Mouse (Mus musculus): ENCODE results near the gene Prkar2a. TPM values are rescaled to one million over a fixed set of nuclear protein-coding genes. Genes with fewer than 3 reads are reported as not detected.
A peak's percentile ranks its signal among the peaks of the same experiment; 100 is the strongest.

The Prkar2a gene
- polyA plus RNA-seq, 1 experiment: 0.21 TPM

DNA sequence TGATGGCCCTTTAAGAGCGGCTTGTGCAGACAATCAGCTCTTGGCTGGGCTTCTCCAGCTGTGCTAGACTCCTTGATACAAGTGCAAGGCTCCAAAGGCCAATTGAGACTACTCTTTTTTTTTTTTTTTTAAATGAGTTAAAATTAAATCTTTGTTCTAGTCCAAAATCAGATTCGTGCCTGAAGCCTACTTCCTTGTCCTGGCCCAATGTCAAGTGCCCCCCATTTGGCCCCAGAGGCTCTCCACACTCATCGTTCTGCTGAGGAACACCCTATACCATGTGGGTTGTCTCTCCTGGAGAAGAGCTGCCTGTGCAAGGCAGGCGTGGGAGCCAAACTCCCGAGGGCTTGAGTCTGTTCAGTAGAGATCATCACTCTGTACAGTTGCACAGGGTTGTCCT lies 91.8 kb downstream of the Prkar2a start:
- Histone ChIP-seq H3K36me3 (ENCODE audit: control insufficient read depth) (peaks cover 4% of the 10 kb centered on the region), H3K4me1 (ENCODE audit: control insufficient read depth) (peaks cover 49% of the 10 kb centered on the region), H3K9me3 (ENCODE audit: control insufficient read depth, low read length) (no peaks in the 10 kb centered on the region), H3K4me3 (replicated peaks) (no peak overlapping the region), H3K27me3 (ENCODE audit: control insufficient read depth) (peaks cover 18% of the 10 kb centered on the region)
- no peak for TF ChIP-seq TAL1 (IDR thresholded peaks at IDR 0.05; ENCODE audit: low read length)
- no peak for TF ChIP-seq GATA1 (IDR thresholded peaks at IDR 0.05; ENCODE audit: low read length)

DNA sequence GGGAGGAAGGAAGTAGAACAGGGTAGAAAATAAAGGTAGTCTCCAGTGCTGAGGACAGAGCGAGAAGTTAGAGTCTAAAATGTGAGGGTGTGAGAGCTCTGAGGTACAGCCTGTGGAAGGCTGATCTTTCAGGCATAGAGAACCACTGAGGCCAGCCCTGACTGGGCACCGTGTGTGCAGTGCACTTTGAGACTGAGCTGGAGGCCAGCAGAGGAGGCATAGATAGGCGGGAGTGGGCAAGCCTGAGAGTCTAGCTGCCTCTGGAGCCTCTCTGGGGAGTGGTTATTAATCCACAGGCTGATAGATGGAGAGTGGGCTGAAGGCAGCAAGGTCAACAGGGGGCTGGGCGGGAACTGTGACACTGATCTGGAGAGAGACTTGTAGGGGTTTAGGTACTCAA lies 92.8 kb downstream of the Prkar2a start:
- peaks cover 48% of the 10 kb centered on the region for H3K4me1 ChIP-seq (ENCODE audit: control insufficient read depth)
- H3K9me3 ChIP-seq (ENCODE audit: control insufficient read depth, low read length): no peaks in the 10 kb centered on the region
- H3K4me3 ChIP-seq (replicated peaks): no peak overlapping the region
- H3K36me3 ChIP-seq (ENCODE audit: control insufficient read depth): peaks cover 12% of the 10 kb centered on the region
- no peak for TF ChIP-seq GATA1 (IDR thresholded peaks at IDR 0.05; ENCODE audit: low read length)
- TF ChIP-seq TAL1 (IDR thresholded peaks at IDR 0.05; ENCODE audit: low read length): no peak
- peaks cover 18% of the 10 kb centered on the region for H3K27me3 ChIP-seq (ENCODE audit: control insufficient read depth)

DNA sequence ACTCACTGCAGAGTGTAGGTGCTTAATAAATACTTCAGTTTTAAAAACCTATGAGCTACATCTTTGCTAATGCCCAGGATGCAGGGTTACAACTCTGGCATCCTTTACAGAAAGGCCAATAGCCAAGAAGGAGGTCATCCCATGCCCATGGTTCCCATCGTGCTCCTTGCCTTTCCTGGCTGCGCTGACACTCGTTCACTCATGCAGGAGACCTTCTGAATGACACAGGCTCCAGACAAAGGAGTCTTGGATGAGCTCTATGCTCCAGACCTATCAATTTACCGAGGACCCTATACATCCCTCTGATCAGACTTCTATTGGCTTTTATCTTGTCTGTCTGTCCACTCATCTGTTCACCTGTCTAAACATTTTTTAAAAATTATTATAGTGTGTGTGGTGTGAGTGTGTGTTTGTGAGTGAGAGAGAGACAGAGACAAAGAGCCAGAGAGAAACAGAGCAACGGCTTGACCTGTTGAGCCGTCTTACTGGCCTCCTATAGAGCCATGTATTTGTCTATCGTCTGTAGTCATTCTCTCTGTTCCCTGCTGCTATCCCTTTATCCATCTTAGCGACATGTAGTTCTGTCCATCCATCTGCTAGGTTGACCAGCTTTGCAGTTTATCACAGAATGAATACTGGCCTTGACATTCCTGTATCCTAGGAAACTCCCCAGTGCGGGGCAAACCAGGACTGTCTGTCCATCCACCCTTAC lies 93.9 kb downstream of the Prkar2a start:
- peaks cover 18% of the 10 kb centered on the region for H3K27me3 ChIP-seq (ENCODE audit: control insufficient read depth)
- no peaks in the 10 kb centered on the region for H3K9me3 ChIP-seq (ENCODE audit: control insufficient read depth, low read length)
- peaks cover 47% of the 10 kb centered on the region for H3K4me1 ChIP-seq (ENCODE audit: control insufficient read depth)
- no peak for TF ChIP-seq TAL1 (IDR thresholded peaks at IDR 0.05; ENCODE audit: low read length)
- no peak for TF ChIP-seq GATA1 (IDR thresholded peaks at IDR 0.05; ENCODE audit: low read length)
- H3K36me3 ChIP-seq (ENCODE audit: control insufficient read depth): peaks cover 23% of the 10 kb centered on the region
- H3K4me3 ChIP-seq (replicated peaks): peak overlapping the region; percentile 97

- Histone ChIP-seq H3K9me3 (ENCODE audit: control insufficient read depth, low read length) (no peaks in the 10 kb centered on the region), H3K4me1 (ENCODE audit: control insufficient read depth) (peaks cover 54% of the 10 kb centered on the region), H3K27me3 (ENCODE audit: control insufficient read depth) (peaks cover 18% of the 10 kb centered on the region), H3K36me3 (ENCODE audit: control insufficient read depth) (peaks cover 31% of the 10 kb centered on the region), H3K4me3 (replicated peaks) (peak within 1 kb of the TSS; percentile 97)
- TF ChIP-seq TAL1 (IDR thresholded peaks at IDR 0.05; ENCODE audit: low read length) (no peak), GATA1 (IDR thresholded peaks at IDR 0.05; ENCODE audit: low read length) (no peak)
Observed at GRCm38 (mm10) chr9:108783548-108784463, 94.7 kb downstream of the Prkar2a start, which contains the start of gene Ip6k2. TSS of gene Ip6k2 (plus strand) at chr9:108783796.

DNA sequence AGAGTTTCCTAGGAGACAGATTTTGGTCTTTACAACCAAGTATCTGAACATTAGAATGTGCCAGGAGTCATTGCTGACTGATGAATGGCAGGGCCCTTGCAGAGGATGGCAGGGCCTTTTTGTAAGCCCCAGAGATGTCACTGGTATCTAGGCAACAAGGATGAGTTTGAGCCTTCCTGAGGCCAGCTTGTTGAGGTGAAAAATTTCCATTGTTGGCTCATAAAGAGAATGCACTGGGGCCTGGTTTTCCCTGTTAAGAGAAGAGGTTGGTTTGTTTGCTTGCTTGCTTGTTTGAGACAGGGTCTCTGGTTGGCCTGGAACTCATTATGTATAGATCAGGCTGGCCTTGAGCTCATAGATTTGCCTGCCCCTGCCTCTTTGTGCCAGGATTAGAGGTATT lies 96.3 kb downstream of the Prkar2a start:
- Histone ChIP-seq H3K4me3 (replicated peaks) (peak overlapping the region; percentile 97), H3K36me3 (ENCODE audit: control insufficient read depth) (peaks cover 47% of the 10 kb centered on the region), H3K4me1 (ENCODE audit: control insufficient read depth) (peaks cover 65% of the 10 kb centered on the region), H3K27me3 (ENCODE audit: control insufficient read depth) (peaks cover 7% of the 10 kb centered on the region; the same call in 1 of the 2 replicates), H3K9me3 (ENCODE audit: control insufficient read depth, low read length) (no peaks in the 10 kb centered on the region)
- TF ChIP-seq TAL1 (IDR thresholded peaks at IDR 0.05; ENCODE audit: low read length): no peak
- no peak for TF ChIP-seq GATA1 (IDR thresholded peaks at IDR 0.05; ENCODE audit: low read length)

DNA sequence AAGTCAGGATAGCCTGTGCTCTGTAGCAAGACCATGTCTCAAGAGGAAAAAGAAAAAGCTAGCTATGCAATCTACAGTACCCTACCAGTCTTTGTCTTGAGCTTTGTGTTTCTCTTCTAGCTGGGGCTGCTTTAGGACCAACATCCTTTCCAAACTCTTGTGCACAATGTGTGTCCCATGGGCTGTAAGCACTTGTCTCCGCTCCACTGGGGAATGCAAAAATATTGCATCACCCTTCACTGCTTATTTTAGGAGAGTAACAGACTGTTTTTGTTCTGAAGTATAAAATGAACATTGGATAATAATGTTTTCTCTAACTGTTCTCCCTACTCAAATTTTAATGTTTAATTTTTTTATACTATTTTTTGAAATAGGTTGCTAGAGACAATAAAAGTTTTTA lies 97.4 kb downstream of the Prkar2a start:
- H3K27me3 ChIP-seq (ENCODE audit: control insufficient read depth): peaks cover 2% of the 10 kb centered on the region; the same call in 1 of the 2 replicates
- H3K9me3 ChIP-seq (ENCODE audit: control insufficient read depth, low read length): no peaks in the 10 kb centered on the region
- TF ChIP-seq TAL1 (IDR thresholded peaks at IDR 0.05; ENCODE audit: low read length): no peak
- no peak for TF ChIP-seq GATA1 (IDR thresholded peaks at IDR 0.05; ENCODE audit: low read length)
- no peak overlapping the region for H3K4me3 ChIP-seq (replicated peaks)
- peaks cover 56% of the 10 kb centered on the region for H3K36me3 ChIP-seq (ENCODE audit: control insufficient read depth)
- H3K4me1 ChIP-seq (ENCODE audit: control insufficient read depth): peaks cover 76% of the 10 kb centered on the region

GRCm38 (mm10) chr9:108787080-108787479 lies 98.0 kb downstream of the Prkar2a start:
- Histone ChIP-seq H3K9me3 (ENCODE audit: control insufficient read depth, low read length) (no peaks in the 10 kb centered on the region), H3K4me3 (replicated peaks) (no peak overlapping the region), H3K4me1 (ENCODE audit: control insufficient read depth) (peaks cover 79% of the 10 kb centered on the region), H3K27me3 (ENCODE audit: control insufficient read depth) (no peaks in the 10 kb centered on the region), H3K36me3 (ENCODE audit: control insufficient read depth) (peaks cover 62% of the 10 kb centered on the region)
- TF ChIP-seq GATA1 (IDR thresholded peaks at IDR 0.05; ENCODE audit: low read length): no peak
- no peak for TF ChIP-seq TAL1 (IDR thresholded peaks at IDR 0.05; ENCODE audit: low read length)

GRCm38 (mm10) chr9:108788713-108789112 lies 99.6 kb downstream of the Prkar2a start:
- no peak overlapping the region for H3K4me3 ChIP-seq (replicated peaks)
- no peak for TF ChIP-seq TAL1 (IDR thresholded peaks at IDR 0.05; ENCODE audit: low read length)
- TF ChIP-seq GATA1 (IDR thresholded peaks at IDR 0.05; ENCODE audit: low read length): no peak
- H3K9me3 ChIP-seq (ENCODE audit: control insufficient read depth, low read length): no peaks in the 10 kb centered on the region
- peaks cover 74% of the 10 kb centered on the region for H3K36me3 ChIP-seq (ENCODE audit: control insufficient read depth)
- H3K4me1 ChIP-seq (ENCODE audit: control insufficient read depth): peaks cover 85% of the 10 kb centered on the region
- no peaks in the 10 kb centered on the region for H3K27me3 ChIP-seq (ENCODE audit: control insufficient read depth)

DNA sequence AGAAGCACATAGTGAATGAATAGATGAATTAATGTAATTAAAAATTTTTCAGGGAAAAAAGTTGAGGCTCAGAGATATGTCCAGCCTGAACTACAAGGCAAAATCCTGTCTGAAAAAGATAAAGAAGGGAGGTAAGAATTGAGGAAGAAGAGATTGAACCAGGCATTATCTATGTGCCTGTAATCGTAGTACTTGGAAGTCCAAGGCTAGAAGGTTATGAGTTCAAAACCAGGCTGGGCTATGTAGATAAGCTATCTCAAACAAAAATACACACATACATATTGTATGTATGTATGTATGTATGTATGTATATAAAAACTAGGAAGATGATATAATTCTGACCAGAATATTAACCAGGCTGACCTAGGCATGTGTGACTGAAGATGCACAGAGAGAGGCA lies 103.2 kb downstream of the Prkar2a start:
- Histone ChIP-seq H3K4me3 (replicated peaks) (no peak overlapping the region), H3K4me1 (ENCODE audit: control insufficient read depth) (peaks cover 91% of the 10 kb centered on the region), H3K36me3 (ENCODE audit: control insufficient read depth) (peaks cover 82% of the 10 kb centered on the region), H3K27me3 (ENCODE audit: control insufficient read depth) (no peaks in the 10 kb centered on the region), H3K9me3 (ENCODE audit: control insufficient read depth, low read length) (no peaks in the 10 kb centered on the region)
- TF ChIP-seq TAL1 (IDR thresholded peaks at IDR 0.05; ENCODE audit: low read length) (no peak), GATA1 (IDR thresholded peaks at IDR 0.05; ENCODE audit: low read length) (no peak)

Measured in erythroblast, embryonic 14.5 days (primary cell).